Mouse (Mus musculus) heart, embryonic 16.5 days (tissue): ENCODE data around the gene Traf3ip3. TPM values are rescaled to one million over a fixed set of nuclear protein-coding genes. Genes with fewer than 3 reads are reported as not detected.

Experiments
- ATAC-seq: fragments of 200-750 bp; cut with Nextera tagmentation; replicated peaks from 2 replicates; pipeline ENCODE4 v1.8.0; 2017; ENCODE audit warnings: moderate number of reproducible peaks; ENCODE audit not compliant: insufficient read depth, low FRiP score; ENCODE audit errors: extremely low read depth
- H3K27ac ChIP-seq: fragments of 300-500 bp; sonication (generic); 2 replicates; pipeline ENCODE4 v1.5.1; 2014; ENCODE audit warnings: mild to moderate bottlenecking, low read length, control low read depth, moderate library complexity
- H3K27me3 ChIP-seq: fragments of 300-500 bp; sonication (generic); 2 replicates; pipeline ENCODE4 v1.6.1; 2014; ENCODE audit warnings: low read length, mixed read lengths; ENCODE audit not compliant: control insufficient read depth, insufficient read depth
- H3K36me3 ChIP-seq: fragments of 300-500 bp; sonication (generic); 2 replicates; pipeline ENCODE4 v1.6.1; 2014; ENCODE audit not compliant: control insufficient read depth, insufficient read depth
- H3K4me1 ChIP-seq: fragments of 300-500 bp; sonication (generic); 2 replicates; pipeline ENCODE4 v1.6.1; 2014; ENCODE audit warnings: low read length, mixed read lengths; ENCODE audit not compliant: control insufficient read depth, insufficient read depth
- H3K4me2 ChIP-seq: fragments of 300-500 bp; sonication (generic); 2 replicates; pipeline ENCODE4 v1.6.1; 2014; ENCODE audit warnings: low read depth, mild to moderate bottlenecking, control low read depth, low read length
- H3K4me3 ChIP-seq: fragments of 300-500 bp; sonication (generic); 2 replicates; pipeline ENCODE4 v1.5.1; 2014; ENCODE audit warnings: mild to moderate bottlenecking, control low read depth, low read length
- H3K9ac ChIP-seq: fragments of 300-500 bp; sonication (generic); 2 replicates; pipeline ENCODE4 v1.6.1; 2014; ENCODE audit warnings: low read length, control low read depth
- H3K9me3 ChIP-seq: fragments of 300-500 bp; sonication (generic); replicated peaks from 2 replicates; pipeline ENCODE4 v1.6.1; 2016; ENCODE audit warnings: low read length; ENCODE audit not compliant: control insufficient read depth
- WGBS: fragments of 180-500 bp; shearing (Covaris S2); extraction: QIAGEN DNeasy Blood & Tissue Kit; methylation state at CpG from one replicate; pipeline ENCODE4 v1.1.7; 2014; 5-methylcytosine and 5-hydroxymethylcytosine counted together
- polyA plus RNA-seq: library from polyadenylated mRNA; unstranded; fragments of >200 nt; fragmentation: Nextera tagmentation; extraction: Ambion mirVana; gene quantifications from 2 replicates; pipeline ENCODE4 v1.2.1, GENCODE M21; 2015

Gene Traf3ip3
- polyA plus RNA-seq, 1 experiment from 2014 or later, result 13.3 TPM

- Histone ChIP-seq H3K36me3 (no peaks in the 10 kb centered on the region), H3K4me3 (no peak overlapping the region), H3K27ac (no peak overlapping the region), H3K9ac (no peak overlapping the region), H3K27me3 (no peaks in the 10 kb centered on the region), H3K4me1 (0 out of 2 replicates have a peak, but pooled peaks cover 3% of the 10 kb centered on the region), H3K9me3 (no peaks in the 10 kb centered on the region), H3K4me2 (no peak overlapping the region)
- 67% methylated on average over 3 of the region's 3 CpGs for WGBS
- no peak for ATAC-seq
These were observed 20.4 kb downstream of the Traf3ip3 start for GRCm38 (mm10) chr1:193181104-193181503.

DNA sequence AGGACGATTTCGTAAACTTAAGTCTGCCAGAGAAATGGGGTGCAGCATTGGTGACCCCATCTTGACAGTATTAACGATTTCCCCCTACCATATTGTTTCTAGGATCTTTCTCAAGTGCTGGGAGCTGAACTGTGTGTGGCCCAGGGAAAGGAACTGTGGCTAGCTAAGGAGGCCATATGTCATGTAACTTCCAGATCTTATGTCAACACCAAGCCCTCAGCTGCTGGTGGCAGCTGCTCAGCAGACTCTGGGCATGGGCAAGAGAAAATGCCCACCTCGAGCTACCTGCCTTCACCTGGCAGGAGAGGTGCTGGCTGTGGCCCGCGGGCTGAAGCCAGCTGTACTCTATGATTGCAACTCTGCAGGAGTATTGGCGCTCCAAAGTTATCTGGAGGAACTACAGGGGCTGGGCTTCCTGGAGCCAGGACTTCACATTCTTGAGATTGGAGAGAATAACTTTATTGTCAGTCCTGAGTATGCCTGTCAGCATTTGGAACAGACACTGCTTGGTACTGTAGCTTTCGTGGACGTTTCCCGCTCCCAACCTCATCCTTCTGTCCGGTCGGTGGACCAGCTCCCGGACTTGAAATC, 27.3 kb downstream of the Traf3ip3 start:
- Histone ChIP-seq H3K4me2 (peak overlapping the region; percentile 86), H3K27ac (peak overlapping the region; percentile 89), H3K4me1 (peaks cover 39% of the 10 kb centered on the region), H3K9ac (peak overlapping the region; percentile 87), H3K27me3 (no peaks in the 10 kb centered on the region), H3K9me3 (no peaks in the 10 kb centered on the region), H3K36me3 (no peaks in the 10 kb centered on the region), H3K4me3 (peak overlapping the region; percentile 69)
- 48% methylated on average over 13 of the region's 13 CpGs for WGBS
- ATAC-seq, result no peak

GRCm38 (mm10) chr1:193173810-193174129, 27.7 kb downstream of the Traf3ip3 start:
- 14% methylated on average over 9 of the region's 9 CpGs for WGBS
- H3K9ac ChIP-seq, result peak overlapping the region; percentile 87
- H3K9me3 ChIP-seq, result no peaks in the 10 kb centered on the region
- peak overlapping the region; percentile 69 for H3K4me3 ChIP-seq
- no peaks in the 10 kb centered on the region for H3K27me3 ChIP-seq
- peak overlapping the region; percentile 86 for H3K4me2 ChIP-seq
- no peak for ATAC-seq
- peaks cover 39% of the 10 kb centered on the region for H3K4me1 ChIP-seq
- H3K27ac ChIP-seq, result peak overlapping the region; percentile 89
- no peaks in the 10 kb centered on the region for H3K36me3 ChIP-seq

DNA sequence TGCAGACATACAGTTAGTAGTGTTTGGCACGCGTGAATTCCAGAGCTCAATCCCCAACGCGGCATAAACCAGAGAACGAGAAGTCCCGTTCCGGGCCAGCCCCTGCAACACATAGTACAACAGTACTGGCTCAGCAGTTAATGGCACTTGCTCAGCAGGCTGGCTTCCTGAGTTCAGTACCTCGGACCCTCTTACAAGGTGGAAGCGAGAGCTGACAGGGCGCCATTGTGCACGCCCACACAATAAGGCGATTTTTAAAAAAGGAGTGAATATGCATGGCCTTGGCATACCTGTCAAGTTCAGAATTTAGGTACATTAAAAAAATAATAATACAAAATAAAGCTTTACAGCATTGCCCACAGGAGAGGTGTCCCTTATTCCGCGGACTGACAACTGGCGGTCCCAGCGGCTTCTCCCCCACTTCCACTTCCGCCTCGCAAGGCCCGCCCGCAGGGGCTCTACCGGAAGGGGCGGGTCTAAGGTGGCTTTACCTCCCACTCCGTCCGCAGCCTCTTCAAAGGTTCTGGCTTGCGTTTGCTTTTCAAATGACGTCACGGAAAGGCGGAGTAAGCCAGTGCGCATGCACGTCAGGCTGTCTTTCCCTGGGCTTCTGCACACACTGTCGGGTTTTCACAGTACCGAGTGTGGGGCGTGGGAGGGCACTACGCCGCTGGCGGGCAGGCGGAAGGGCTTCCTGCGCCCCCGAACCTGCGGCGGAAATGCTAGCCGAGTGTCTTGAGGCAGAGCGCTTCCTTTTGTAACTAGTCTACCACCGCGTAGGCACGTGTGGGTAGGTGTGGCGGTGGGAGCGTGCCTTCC, 28.3 kb downstream of the Traf3ip3 start:
- under 1% methylated on average over 48 of the region's 48 CpGs for WGBS
- ATAC-seq, result peak; percentile 97

GRCm38 (mm10) chr1:193169856-193170255, 31.6 kb downstream of the Traf3ip3 start:
- Histone ChIP-seq H3K27me3 (no peaks in the 10 kb centered on the region), H3K4me3 (no peak overlapping the region), H3K9ac (no peak overlapping the region), H3K4me2 (no peak overlapping the region), H3K9me3 (no peaks in the 10 kb centered on the region), H3K4me1 (peaks cover 26% of the 10 kb centered on the region), H3K36me3 (no peaks in the 10 kb centered on the region), H3K27ac (no peak overlapping the region)
- WGBS, result 64% methylated on average over 2 of the region's 2 CpGs
- no peak for ATAC-seq

More for the DNA sequence above, 28.3 kb downstream of the Traf3ip3 start:
- Histone ChIP-seq H3K4me1 (peaks cover 39% of the 10 kb centered on the region), H3K27ac (peak overlapping the region; percentile 89), H3K4me3 (peak overlapping the region; percentile 69), H3K36me3 (no peaks in the 10 kb centered on the region), H3K9me3 (no peaks in the 10 kb centered on the region), H3K9ac (peak overlapping the region; percentile 87), H3K4me2 (peak overlapping the region; percentile 86), H3K27me3 (no peaks in the 10 kb centered on the region)

- H3K36me3 ChIP-seq, result no peaks in the 10 kb centered on the region
- H3K9me3 ChIP-seq, result no peaks in the 10 kb centered on the region
- peaks cover 20% of the 10 kb centered on the region for H3K4me1 ChIP-seq
- no peak overlapping the region for H3K9ac ChIP-seq
- WGBS, result 72% methylated on average over 7 of the region's 7 CpGs
- no peak for ATAC-seq
- no peak overlapping the region for H3K27ac ChIP-seq
- H3K4me2 ChIP-seq, result no peak overlapping the region
- H3K27me3 ChIP-seq, result no peaks in the 10 kb centered on the region
- no peak overlapping the region for H3K4me3 ChIP-seq
These were observed 32.3 kb downstream of the Traf3ip3 start for GRCm38 (mm10) chr1:193169228-193169627.

GRCm38 (mm10) chr1:193167746-193168145, 33.8 kb downstream of the Traf3ip3 start, which contains the start of gene A130010J15Rik:
Gene A130010J15Rik (plus strand): TSS chr1:193168046.
- no peak for ATAC-seq
- Histone ChIP-seq H3K27me3 (no peaks in the 10 kb centered on the region), H3K9ac (no peak within 1 kb of the TSS), H3K36me3 (no peaks in the 10 kb centered on the region), H3K9me3 (no peaks in the 10 kb centered on the region), H3K4me2 (no peak within 1 kb of the TSS), H3K4me1 (peaks cover 15% of the 10 kb centered on the region), H3K4me3 (no peak within 1 kb of the TSS), H3K27ac (no peak within 1 kb of the TSS)
- 88% methylated on average over 3 of the region's 3 CpGs for WGBS

GRCm38 (mm10) chr1:193160317-193161032, 41.0 kb downstream of the Traf3ip3 start:
- H3K36me3 ChIP-seq, result no peaks in the 10 kb centered on the region
- H3K4me3 ChIP-seq, result peak overlapping the region; percentile 44
- peaks cover 10% of the 10 kb centered on the region for H3K4me1 ChIP-seq
- 14% methylated on average over 18 of the region's 18 CpGs for WGBS
- H3K9me3 ChIP-seq, result no peaks in the 10 kb centered on the region
- peak; percentile 58; the same call in 1 of the 2 replicates for ATAC-seq
- H3K4me2 ChIP-seq, result peak overlapping the region; percentile 63
- peak overlapping the region; percentile 67 for H3K9ac ChIP-seq
- H3K27ac ChIP-seq, result peak overlapping the region; percentile 27; the same call in 1 of the 2 replicates
- no peaks in the 10 kb centered on the region for H3K27me3 ChIP-seq

- H3K4me1 ChIP-seq, result peaks cover 10% of the 10 kb centered on the region
- H3K27ac ChIP-seq, result no peak overlapping the region
- no peak overlapping the region for H3K4me3 ChIP-seq
- H3K4me2 ChIP-seq, result no peak overlapping the region
- no peak overlapping the region for H3K9ac ChIP-seq
- H3K27me3 ChIP-seq, result no peaks in the 10 kb centered on the region
- WGBS, result 61% methylated on average over 1 of the region's 1 CpGs
- H3K36me3 ChIP-seq, result no peaks in the 10 kb centered on the region
- no peaks in the 10 kb centered on the region for H3K9me3 ChIP-seq
- ATAC-seq, result no peak
These were observed 41.9 kb downstream of the Traf3ip3 start for GRCm38 (mm10) chr1:193159613-193160012.
